Mouse (Mus musculus) frontal cortex, postnatal 25 days (tissue): ENCODE measurements around the gene Iqcf4.
A peak's percentile ranks its signal among the peaks of the same experiment; 100 is the strongest.
"Not testable (repeated sequence)": the region's sequence is repeated elsewhere in the genome, so short reads cannot be mapped to it uniquely, and the experiment has no call there.

ENCODE experiments used
- DNase-seq, 2 experiments: peaks; one replicate each; pipeline ENCODE4 v3.0.0; 2022; ENCODE audit warnings: low spot score in 2 of 2

Gene Iqcf4

DNA sequence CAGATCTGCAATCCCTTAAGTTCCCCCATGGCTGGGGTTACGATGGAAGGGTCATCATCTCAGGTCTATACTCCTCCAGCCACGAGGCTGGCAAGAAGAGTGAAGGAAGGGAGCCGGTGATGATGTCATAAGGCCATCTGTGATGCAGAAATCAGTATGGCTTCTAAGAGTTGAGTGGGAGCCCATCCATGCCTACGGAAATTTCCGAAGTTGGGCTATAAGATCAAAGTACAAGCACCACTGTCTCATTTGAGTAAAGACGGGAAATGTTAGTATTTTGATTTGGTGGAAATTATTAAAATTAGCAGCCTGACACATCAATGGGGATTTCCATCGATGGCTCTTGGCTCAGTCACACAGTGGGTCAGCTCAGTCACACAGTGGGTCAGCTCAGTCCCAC lies at the start of gene Iqcf4:
Gene Iqcf4 (minus strand): TSS at position 101 of the 400 bp plus-strand sequence.
- no peak for DNase-seq

DNA sequence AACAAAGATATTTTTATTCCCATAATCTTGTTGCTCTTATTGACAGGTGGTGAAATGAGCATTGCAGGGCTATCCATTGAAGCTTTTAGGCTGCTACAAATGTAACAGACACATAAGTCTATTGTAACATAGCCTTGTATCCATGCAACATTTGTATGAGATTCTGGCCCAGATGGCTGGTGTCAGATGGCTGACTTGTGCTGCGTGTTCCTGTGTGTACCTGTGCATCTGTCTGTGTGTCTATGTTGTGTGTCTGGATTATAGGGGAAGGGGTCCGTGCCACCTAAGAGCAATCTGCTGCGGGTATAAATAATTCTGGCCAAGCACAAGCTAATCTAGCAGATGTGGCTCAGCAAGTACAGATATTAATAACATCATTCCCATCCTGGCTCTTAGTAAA lies 46.7 kb upstream of the Iqcf4 start:
- DNase-seq = no peak

DNA sequence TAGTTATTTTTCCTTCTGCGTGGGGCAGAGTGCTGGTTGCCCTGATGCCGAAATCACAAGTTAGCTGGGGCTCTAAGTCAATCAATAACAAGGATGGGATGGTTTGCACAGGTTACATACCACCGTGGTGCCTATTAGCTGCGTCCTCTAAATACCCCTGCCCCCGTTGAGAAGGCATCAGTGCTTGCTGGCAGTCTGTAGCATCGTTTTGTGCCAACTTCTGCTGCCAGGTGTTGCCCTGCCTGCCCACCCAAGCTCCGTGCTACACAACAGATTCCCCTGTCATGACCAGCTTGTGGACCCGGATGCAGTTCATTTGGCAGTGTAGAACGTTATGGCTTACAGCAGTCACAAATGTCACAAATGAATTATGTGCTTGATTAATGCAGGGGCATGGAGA lies 45.5 kb upstream of the Iqcf4 start:
- DNase-seq = no peak

DNA sequence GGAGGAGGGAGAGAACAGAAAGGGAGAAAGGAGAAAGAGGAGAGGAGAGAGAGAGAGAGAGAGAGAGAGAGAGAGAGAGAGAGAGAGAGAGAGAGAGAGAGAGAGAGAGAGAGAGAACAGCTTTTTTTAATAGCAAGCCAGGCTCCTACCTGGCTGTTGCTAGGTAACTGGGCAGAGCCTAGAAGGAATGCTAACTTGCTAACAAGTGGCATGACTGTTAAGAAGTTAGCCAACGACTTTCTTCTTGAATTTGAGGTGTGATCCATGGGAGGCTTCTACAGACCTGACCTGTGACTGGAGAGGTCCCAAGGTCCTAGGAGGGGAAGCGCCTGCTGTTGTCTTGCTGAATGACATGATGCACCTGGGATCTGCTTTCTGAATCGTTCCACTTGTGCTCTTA lies 43.8 kb upstream of the Iqcf4 start:
- no peak for DNase-seq

DNA sequence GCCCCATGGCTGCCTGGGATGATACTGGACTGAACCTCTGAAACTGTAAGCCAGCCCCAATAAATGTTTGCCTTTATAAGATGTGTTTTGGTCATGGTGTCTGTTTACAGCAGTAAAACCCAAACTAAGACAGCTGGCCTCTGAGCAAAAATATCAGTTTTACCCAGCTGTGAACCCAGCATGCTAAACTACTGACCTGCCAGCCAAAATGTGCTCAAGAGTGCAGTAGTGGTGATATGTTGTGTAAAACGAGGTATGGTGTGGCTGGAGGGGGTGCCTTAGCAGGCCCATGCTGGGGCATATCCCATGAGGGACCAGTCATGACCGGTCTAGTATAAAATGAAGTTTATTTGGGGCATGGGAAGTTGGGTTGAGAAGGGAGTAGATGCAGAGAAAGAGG lies 43.2 kb upstream of the Iqcf4 start:
- DNase-seq = no peak

DNA sequence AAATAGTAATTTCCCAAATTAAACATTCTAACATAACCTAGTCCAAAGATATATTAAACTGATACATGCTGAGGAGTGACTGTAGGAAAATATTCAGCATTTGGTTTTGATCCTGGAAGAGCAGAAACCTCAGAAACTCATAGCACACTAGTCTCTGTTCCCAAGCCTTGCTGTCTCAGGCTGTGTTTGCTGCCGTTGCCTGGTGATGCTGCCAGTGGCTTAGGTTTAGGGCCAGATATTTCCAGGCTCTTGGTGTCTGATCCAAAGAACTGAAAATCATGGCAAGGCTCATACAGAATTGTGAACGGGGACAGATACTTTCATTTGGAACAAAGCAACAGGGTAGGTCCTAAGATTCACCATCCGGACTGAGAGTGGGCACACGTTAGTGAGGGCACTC lies 39.9 kb upstream of the Iqcf4 start:
- DNase-seq = no peak

DNA sequence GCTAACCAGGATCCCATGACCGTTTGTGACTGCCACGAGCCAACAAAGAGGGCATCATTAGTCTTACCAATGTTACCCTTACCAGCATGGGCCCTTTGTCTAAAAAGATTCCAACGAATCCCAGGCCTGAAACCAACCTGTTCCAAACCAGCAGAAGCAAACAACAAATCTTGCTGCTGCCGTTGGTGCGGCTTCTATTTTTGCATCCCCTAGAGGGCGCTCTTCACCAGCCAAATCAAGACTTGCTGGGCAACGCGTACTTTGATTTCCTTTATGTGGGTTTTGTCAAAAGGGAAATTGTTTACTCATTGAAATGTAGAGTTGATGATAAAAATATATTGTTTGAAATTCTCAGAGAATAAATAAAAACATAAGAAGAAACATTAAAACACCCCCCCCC lies 29.8 kb upstream of the Iqcf4 start:
- peak; percentile 31 to 43 for DNase-seq

DNA sequence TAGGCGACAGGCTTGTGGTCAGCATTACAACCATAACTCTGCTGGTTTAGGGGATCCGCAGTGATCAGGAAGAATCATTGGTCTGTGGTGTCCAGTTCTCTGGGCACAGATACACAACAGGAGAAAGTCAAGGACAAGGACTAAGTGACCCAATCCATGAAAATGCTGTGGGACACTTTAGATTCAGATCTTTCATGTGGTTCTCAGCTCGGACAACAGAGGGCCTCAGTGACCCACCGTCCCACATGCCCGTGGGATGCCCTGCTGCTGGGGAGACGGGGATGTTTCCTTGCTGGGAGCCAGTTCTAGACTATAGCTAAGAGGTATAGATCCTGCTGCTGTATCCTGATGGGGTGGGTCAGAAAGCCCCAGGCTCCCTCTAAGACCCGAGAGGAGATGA lies 27.7 kb upstream of the Iqcf4 start:
- no peak for DNase-seq

DNA sequence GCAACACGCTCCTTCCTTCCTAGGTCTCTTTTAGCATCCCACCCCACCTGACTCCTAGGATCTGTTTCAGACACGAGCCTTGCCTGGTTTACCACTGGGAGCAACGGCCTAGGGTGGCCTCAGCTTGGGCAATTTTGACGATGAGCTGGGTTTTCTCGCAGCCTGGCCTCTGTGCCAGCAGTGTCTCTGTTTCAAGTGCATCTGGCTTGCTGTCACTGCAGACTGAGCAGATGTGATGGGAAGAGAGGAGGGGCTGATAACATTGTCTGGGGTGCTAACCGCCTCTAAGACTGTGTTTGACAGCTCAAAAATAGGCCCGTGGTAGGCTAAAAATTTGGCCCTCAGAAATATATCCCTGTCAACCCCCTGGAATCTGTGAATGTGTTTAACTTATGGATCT lies 25.0 kb upstream of the Iqcf4 start:
- DNase-seq = peak; percentile 23 to 27

DNA sequence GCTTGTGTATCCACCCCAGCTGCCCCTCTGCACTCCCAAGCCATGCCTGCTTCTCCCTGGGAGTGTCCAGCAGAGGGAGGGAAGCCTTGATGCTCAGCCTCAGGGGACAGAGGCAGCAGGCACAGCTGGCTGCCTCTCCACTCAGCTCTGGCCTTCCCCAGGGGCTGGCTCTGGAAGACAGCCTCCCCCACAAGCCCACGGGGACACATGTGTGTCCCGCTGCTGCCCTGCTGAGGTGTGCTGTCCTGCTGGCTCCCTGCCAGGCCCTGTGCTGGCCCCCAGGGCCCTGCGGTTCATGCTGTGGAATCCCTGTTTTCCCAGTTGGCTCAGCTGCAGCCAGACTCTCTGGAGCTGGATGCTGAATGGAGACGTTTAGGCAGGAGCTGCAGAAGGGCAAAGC lies 24.6 kb upstream of the Iqcf4 start:
- not testable (repeated sequence) for DNase-seq

DNA sequence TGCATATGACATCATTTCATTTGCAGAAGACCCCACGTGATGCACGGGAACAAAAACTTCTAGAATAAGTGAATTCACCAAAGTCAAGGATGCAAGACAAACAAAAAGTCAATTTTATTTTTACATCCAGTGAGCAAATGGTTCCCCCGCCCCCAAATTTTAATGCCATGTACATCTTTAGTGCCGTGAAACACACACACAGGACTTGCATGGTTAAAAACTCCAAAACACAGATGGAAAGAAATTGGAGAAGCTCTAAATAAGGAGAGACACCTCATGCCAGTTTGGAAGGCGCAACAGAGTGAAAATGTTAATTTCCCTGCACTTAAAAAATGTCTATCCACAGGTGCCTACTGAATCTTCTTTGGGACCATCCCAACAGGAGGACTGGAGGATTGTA lies 21.4 kb upstream of the Iqcf4 start:
- DNase-seq = no peak

DNA sequence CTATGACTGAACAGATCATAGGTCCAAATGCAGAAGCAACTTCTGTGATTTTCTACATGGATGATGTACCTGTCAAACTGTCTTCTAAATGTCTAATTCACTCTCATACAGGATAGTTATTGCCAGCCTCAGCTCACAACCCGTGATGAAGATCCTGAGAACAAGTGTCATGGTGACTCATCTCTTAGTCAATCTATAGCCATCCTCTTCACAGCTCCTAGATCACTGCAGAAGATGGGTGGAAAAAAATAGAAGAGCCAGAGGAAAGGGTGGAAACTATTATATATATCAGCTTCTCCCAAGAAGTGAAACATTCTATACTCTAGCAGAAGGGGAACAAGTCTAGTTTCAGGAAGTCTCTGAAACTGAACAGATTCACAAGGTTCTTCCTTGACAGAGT lies 11.8 kb upstream of the Iqcf4 start:
- no peak for DNase-seq

DNA sequence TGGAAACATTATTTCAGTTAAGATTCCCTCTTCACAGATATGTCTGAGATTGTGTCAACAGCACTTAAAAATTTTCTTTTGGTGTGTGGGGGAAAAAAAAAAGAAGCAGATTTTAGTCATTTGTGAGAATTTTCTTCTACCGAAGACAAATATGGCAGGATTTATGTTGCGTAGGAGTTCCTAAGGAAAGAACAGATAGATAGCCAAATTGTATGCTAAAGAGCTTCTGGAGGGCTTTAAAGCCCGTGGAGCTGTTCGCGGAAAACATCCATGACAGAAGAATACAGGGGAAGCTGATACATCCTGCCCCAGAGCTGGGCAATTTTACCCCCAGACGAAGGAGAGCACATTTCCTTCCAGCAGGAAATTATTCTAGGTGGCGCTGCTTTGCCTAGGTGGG lies 9.2 kb upstream of the Iqcf4 start:
- no peak for DNase-seq

DNA sequence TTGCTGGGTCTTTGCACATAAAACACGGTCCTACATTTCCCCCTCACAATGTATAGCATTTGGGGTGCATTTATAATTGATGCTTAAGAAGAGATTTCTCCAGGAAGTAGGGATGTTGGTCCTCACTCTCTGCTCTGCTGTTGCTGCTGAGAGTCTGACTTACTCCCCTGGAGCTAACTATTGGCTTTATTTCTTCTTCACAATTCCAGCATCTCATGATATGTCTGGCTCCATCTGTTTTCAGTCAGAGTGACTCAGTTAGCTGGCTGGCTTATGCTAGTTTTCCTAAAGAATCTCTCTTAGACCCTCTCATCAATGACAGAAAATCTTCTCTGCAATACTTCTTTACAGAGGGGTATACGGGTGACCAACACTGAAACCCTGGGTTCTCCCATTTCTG lies 5.3 kb upstream of the Iqcf4 start:
- DNase-seq = no peak

DNA sequence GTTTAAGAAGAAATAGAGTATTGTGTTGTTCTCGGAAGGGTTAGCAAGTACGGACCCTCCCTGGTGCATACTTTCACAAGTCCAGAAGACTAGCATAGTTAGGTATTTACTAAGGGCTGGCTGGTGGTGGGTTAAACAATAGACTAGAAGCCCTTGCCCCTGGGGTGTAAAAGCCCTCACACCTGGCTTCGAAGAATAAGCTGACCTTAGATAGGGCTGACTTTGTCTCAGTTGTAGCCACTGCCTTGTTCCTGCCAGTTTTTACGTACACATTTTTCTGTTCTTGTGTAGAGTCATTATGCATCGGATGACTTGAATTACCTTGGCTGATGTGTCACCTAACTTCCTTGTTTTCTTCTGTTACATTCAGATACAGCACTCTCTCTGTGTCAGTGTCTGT lies 2.6 kb upstream of the Iqcf4 start:
- DNase-seq = no peak

DNA sequence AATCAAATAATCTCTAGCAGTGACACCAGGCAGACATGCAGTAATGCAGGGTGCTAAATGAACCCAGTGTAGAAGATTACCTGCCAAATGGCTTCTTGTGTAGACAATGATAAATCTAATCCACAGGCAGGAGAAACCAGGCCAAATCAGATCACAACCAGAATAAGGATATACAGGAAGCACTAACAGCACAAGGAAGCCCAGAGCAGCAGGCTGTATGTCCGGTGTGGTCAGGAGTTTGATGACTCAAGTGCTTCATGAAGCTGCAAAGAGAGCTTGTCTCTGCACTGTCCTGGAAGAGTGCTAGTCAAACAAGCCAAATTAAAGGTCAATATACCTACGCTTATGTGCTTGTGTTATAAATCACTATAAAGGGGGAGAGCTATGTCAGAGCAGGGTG lies 1.4 kb upstream of the Iqcf4 start:
- DNase-seq = no peak

DNA sequence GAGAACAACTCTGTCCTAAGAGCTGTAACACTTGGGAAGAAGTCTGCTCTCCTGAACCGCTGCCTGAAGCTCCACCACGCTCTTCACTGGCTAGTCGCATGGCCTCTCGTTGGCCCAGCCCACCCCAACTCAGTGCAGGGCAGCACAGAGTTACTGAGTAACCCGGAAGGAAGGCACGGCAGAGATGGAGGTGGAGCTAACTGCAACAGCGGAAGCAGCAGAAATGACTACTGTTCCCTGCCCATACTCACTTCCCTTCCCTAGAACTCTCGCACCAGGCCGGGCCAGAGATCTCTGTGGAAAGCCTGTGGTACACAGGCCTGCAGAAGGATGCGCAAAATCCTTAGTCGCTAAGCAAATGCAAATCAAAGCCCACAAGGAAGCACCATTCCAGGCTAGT lies 4.4 kb downstream of the Iqcf4 start:
- DNase-seq = no peak

DNA sequence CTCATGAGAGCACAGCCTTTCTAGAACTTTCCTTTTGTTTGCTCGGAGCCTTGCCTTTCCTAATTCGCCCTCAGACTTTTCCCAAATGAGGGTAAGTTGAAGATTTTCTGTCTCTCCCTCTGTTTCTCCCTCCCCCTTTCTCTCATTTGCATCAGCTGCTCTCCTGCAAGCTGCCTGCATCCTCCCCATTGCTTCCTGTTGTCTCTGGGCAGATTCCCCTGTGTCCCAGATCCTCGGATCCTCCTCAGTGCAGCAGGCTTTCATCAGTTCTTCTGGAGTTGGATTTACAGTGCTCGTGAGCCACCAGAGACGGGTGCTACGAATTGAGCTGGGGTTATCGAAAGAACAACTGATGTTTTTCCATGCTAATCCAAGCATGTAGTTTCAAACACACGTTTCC lies 6.8 kb downstream of the Iqcf4 start:
- DNase-seq = no peak

DNA sequence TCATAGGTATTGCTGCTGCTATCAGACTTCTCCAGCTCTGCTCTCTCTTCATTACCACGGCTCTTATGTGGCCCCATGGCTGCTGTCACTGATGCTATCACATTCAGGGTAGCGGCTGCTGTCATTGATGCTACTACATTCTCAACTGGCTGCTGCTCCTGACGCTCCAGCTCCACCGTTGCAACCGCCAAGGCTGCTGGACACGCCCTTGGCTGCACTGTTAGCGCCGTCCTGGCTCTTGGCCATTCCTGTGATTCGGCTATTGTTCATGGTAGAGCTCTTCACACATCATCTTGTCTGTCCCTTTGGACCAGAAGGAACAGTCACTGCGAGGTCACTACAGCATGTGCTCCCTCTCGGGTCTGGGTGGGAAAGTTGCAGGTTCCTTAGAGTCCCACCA lies 8.5 kb downstream of the Iqcf4 start:
- no peak for DNase-seq

DNA sequence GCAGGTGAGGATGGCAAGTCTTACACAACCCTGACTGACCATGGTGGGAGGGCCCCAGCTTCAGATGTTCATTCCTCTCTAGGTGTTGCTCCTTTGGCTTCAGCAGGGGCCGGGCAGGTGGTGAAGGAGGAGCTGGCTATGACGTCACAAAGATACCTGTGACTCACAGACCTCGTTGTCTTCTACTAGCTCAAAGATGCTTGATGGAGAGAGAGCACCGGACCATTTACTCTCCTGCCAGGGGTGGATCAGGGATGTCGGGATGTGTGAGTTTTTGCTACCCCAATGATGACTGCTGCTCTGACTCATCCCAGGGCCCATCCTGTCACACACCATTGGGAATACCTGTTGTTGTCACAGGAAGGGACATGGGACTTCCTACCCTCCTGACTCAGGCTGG lies 9.3 kb downstream of the Iqcf4 start, which contains the start of gene Iqcf3:
Gene Iqcf3 (minus strand): TSS at position 101 of the 400 bp plus-strand sequence.
- DNase-seq = no peak

DNA sequence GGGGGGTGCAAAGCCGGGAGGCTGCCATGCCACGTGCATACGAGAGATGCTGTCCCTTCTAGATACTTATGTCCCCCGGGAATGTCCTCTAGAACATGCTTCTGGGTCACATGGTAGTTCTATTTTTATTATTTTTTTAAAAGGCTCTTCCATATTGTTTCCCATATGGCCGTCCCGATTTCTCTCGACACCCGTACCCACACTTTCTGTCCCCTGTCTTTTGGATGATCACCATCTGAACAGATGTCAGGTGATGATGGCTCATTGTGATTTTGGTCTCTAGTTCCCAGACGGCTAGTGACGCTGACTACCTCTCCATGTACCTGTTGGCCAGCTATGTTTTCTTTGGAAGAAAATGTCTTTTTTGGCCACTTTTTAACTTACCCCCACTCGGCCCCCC lies 35.8 kb downstream of the Iqcf4 start:
- no peak for DNase-seq

DNA sequence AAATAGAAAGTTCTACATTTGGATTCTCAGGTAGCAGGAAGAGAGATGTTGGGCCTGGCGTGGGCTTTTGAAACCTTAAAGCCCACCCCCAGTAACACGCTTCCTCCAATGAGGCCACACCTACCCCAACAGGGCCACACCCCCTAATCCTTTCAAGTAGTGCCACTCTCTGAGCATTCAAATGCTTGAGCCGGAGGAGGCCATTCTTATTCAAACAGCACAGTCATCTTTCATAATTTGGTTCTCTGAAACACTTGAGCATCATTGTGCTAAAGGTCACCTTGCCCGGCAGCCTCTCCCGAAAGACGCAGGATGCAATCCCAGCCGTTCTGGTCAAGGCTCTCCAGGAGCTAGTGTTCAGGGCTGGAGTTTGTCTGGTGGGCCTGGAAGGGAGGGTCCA lies 36.5 kb downstream of the Iqcf4 start:
- no peak for DNase-seq

DNA sequence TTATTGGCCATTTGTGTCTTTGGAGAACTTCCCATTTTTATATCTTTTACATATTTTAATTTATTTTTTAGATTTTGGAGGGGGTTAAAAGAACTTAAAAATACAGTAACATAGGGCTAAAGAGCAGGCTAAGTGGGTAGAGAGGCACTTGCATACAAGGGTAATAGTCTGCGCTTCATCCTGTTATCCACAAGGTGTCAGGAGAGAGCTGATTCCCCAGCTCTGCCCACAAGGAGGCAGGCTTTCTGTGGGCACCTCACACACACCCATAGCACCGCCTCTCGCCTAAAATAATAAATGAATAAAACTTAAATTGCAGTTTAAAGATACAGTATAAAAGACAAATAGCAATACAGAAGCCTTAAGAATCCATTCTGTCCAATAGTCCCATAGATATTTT lies 39.0 kb downstream of the Iqcf4 start:
- DNase-seq = no peak

DNA sequence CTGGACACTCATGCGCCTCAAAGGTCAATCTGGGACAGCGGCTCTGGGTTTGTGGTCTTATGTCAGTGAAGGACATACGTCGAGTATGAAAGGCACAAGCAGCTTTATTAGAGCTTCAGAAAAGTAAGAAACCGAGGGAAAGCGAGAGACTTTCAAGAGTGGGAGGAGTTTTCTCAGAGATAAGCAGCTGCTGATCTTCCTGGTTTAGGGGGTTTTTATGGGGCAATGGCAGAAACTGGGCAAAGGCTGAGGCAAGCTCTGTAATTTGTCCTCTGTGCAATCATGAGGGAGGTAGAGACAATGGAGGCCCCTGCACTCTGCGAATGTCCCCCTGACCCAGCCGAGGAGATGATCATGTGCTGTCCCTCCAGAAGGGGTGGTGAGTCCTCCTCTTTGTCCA lies 50.9 kb downstream of the Iqcf4 start:
- no peak for DNase-seq

DNA sequence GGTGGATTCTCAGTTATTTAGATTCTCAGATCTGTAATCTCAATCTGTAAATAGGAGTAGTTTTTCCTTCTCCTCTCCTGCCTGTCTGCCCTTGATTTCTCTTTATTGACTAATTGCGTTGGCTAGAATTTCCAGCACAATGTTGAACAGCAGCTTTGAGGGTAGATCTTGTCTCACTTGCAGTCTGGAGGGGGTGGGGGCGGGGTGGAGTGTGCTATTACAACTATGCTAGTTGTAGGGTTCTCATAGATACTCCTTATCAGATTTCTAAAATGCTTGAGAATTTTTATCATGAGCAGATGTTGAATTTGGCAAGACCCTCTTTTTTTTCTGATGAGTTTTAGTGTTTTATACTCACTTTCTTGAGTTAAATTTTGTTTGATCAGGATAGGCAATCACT lies 51.4 kb downstream of the Iqcf4 start:
- DNase-seq = no peak
